Mouse (Mus musculus) cortical plate, adult 2 months (tissue): ENCODE results near the gene Cd1d1. TPM values are rescaled to one million over a fixed set of nuclear protein-coding genes. Genes with fewer than 3 reads are reported as not detected.
"Not testable (repeated sequence)": the region's sequence is repeated elsewhere in the genome, so short reads cannot be mapped to it uniquely, and the experiment has no call there.

ENCODE experiments used
- H3K27ac ChIP-seq: fragments of 200-500 bp; 2 replicates; pipeline ENCODE4 v1.5.1; 2012; ENCODE audit warnings: low read length, control low read depth, inconsistent platforms; ENCODE audit not compliant: insufficient read depth
- H3K4me1 ChIP-seq: fragments of 200-500 bp; 2 replicates; pipeline ENCODE4 v1.6.1; 2011; ENCODE audit warnings: low read length; ENCODE audit not compliant: control insufficient read depth, insufficient read depth
- H3K4me3 ChIP-seq: fragments of 200-500 bp; 2 replicates; pipeline ENCODE4 v1.5.1; 2011; ENCODE audit warnings: mild to moderate bottlenecking, low read length, control low read depth; ENCODE audit not compliant: insufficient read depth
- CTCF ChIP-seq: fragments of 200-500 bp; IDR thresholded peaks from 2 replicates; pipeline ENCODE4 v1.5.1; 2011; ENCODE audit warnings: mild to moderate bottlenecking, control low read depth, low read length; ENCODE audit not compliant: insufficient read depth; ENCODE audit errors: extremely low read depth
- POLR2A ChIP-seq: fragments of 200-500 bp; IDR thresholded peaks from 2 replicates; pipeline ENCODE4 v1.6.1; 2011; ENCODE audit warnings: mild to moderate bottlenecking, low read length, control low read depth; ENCODE audit not compliant: insufficient read depth; ENCODE audit errors: extremely low read depth
- polyA plus RNA-seq: library from polyadenylated mRNA; depleted of rRNA; stranded (reverse); fragments of >200 nt; gene quantifications from 2 replicates; pipeline ENCODE4 v1.2.3, GENCODE M21; 2012

Gene Cd1d1
- polyA plus RNA-seq, 1 experiment: 1.9 TPM

DNA sequence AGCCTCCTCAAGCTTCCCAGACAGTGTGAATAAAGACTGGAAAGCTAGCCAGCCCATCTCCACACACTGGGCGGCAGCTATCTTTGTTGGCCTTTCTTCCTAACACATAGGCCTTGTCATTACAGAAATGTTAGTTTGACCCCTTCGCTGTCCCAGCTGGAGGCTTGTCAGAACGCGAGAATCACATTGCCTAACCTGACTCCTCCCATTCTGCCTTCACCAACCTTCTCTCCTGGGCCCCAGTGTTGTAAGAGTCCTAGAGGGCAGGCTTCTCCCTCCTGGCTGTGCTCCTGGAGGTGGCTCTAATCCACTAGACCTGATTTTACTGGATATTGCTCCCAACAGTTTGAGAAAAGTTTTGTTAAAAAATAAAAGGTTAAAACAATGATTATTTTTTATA is 1.4 kb upstream of the Cd1d1 start:
- no peak overlapping the region for H3K4me3 ChIP-seq
- H3K27ac ChIP-seq: no peak overlapping the region
- TF ChIP-seq CTCF (no peak), POLR2A (no peak)

DNA sequence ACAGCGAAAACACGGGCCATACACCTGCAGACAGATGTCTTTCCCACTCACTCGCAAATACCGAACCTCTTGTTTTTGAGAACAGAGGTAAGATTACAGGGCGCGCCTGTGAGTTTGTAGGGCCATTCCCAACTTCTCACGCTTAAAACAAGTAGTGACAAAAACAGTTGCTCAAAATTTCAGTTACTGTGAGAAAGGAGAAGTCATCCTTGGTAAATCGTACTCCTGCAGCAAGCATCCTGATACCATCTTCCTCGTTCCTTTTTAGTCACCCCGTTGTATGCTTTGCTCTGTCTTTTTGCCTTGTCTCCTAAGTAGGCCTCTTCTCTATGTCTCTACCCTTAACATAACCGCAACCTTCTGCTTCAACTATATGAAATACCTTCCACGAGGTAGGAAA is 810 bp upstream of the Cd1d1 start:
- Histone ChIP-seq H3K27ac (no peak overlapping the region), H3K4me3 (no peak overlapping the region), H3K4me1 (no peaks in the 10 kb centered on the region)
- TF ChIP-seq POLR2A (no peak), CTCF (no peak)

More for the DNA sequence above, 1.4 kb upstream of the Cd1d1 start:
- H3K4me1 ChIP-seq: no peaks in the 10 kb centered on the region

DNA sequence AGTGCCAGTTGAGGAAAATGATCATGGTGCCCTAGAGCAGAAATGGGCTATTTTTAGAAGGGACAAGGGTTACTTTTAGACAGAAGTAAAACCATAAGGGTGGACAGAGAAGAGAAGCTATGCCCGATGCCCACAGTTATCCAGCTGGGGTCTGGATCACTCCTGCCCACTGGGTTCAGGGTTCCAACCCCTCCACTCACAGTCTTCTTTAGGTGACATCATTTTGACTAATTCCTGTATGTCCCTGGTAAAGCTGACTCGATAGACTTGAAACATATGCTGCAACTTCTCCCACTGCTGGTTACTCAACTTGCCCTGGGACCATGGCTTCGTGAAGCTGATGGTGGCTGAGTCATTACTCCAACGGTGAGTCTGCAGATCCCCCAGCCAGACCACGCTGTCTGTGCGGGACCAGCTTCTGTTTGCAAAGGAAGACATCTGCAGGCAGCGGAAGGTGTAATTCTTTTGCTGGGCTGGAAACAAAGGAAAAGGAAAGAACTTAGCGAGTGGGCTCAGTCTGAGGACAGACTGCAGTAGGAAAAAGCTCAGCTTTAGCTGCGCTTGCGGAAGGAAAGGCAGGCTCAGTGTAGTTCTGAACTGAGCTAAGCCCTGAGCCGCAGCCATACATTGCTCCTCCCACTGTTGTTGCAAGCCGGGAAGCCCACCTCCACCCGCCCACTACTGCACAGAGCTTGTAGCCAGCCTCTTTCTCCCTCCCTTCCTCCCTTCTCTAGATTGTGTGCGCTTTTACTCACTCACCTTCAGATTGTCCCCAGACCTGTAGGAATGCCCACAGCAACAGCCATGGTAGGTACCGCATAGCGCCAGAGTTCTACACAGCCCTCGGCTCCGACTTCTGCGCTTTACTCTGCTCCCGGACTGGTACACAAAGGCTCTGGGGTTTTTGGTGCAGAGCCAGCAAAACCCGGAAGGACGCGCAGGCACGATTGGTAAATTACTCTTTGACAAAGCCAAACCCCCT is 517 bp downstream of the Cd1d1 start:
- not testable (repeated sequence) for H3K27ac ChIP-seq, H3K4me1 ChIP-seq
- peak overlapping the region; percentile 39 for H3K4me3 ChIP-seq

DNA sequence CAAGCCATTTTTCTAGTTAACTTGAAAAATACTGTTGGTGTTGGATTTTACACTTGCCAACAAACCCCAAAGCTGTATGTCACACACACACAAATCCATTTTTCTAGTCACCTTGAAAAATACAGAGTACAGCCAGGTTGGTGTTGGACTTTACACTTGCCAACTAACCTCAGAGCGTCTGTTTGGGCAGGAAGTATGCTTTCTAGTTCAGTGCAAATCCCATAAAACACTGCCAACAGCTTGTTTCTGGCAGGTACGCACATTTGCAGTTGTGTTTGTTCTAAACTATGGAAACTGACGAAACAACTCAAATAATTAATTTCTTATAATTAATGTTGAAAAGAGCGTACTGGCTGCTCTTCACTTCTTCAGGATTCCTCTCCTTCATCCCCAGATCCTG is 3.1 kb downstream of the Cd1d1 start:
- Histone ChIP-seq H3K4me3 (no peak overlapping the region), H3K27ac (no peak overlapping the region), H3K4me1 (no peaks in the 10 kb centered on the region)
- TF ChIP-seq CTCF (no peak), POLR2A (no peak)

DNA sequence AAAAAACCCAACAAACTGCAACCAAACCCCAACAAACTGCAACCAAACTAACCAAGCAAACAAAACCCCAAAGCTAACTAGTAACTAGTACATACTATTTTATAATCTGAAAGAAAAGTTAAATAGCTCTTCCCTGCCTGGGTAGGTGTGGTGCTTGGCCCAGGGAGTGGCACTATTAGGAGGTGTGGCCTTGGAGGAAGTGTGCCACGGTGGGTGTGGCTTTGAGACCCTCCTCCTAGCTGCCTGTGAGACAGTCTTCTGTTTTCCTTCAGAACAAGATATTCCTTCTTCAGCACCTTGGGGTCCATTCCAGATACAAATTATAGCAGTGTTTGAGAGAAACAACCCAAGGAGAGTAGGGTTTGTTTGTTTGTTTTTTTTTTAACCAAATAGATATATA is 3.9 kb downstream of the Cd1d1 start:
- no peaks in the 10 kb centered on the region for H3K4me1 ChIP-seq
- H3K4me3 ChIP-seq: no peak overlapping the region
- TF ChIP-seq CTCF (no peak), POLR2A (no peak)
- H3K27ac ChIP-seq: no peak overlapping the region

DNA sequence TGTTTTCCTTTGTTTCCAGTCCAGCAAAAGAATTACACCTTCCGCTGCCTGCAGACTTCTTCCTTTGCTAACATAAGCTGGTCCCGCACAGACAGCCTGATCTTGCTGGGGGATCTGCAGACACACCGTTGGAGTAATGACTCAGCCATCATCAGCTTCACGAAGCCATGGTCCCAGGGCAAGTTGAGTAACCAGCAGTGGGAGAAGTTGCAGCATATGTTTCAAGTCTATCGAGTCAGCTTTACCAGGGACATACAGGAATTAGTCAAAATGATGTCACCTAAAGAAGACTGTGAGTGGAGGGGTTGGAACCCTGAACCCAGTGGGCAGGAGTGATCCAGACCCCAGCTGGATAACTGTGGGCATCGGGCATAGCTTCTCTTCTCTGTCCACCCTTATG is 12.3 kb downstream of the Cd1d1 start:
- not testable (repeated sequence) for H3K27ac ChIP-seq, H3K4me3 ChIP-seq

DNA sequence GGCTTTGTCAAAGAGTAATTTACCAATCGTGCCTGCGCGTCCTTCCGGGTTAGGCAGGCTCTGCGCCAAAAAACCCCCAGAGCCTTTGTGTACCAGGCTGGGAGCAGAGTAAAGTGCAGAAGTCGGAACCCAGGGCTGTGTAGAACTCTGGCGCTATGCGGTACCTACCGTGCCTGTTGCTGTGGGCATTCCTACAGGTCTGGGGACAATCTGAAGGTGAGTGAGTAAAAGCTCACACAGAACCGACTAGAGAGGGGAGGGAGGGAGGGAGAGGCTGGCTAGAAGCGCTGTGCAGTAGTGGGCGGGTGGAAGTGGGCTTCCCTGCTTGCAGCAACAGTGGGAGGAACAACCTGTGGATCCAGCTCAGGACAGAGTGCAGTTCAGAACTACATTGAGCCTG is 12.8 kb downstream of the Cd1d1 start:
- TF ChIP-seq CTCF (no peak), POLR2A (no peak)
- no peak overlapping the region for H3K4me3 ChIP-seq
- H3K27ac ChIP-seq: no peak overlapping the region
- H3K4me1 ChIP-seq: peaks cover 3% of the 10 kb centered on the region; the same call in 1 of the 2 replicates

More for the DNA sequence above, 12.3 kb downstream of the Cd1d1 start:
- not testable (repeated sequence) for H3K4me1 ChIP-seq

DNA sequence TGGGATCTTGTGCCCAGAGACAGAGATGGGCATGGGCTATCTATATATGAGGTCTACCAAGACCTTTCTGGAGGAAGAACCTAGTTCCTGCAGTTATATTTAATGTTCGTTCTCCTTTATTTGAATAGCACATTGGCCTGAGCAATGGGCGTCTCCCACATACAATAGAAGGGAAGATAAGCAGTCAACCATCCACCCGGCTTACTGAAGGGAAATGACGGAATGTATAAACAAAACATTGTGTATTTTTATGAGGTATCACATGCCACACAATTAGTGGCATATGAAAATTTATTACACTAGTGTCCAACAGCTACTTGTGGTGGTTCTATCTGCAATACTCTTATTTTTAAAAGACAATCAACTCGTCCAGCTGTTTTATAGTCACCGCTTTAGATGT is 15.9 kb downstream of the Cd1d1 start:
- TF ChIP-seq POLR2A (no peak), CTCF (no peak)
- Histone ChIP-seq H3K27ac (no peak overlapping the region), H3K4me1 (peaks cover 3% of the 10 kb centered on the region; the same call in 1 of the 2 replicates), H3K4me3 (no peak overlapping the region)

DNA sequence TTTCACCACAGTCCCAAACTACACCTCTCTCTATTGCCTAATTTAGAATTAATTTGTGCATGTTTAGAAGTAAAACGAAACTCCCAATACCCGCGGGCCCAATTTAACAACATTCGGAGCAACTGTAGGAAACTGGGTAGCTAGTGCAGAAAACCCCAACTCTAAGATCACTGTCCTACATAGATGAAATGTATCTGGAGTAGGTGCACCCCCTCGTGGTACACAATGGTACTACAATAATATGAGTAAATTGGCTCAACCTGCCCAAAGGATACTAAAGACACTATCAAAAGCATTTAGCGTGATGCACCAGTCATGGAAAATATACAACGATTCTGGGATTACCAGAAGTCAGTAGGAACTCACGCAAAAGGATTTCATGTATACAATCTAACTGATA is 22.7 kb downstream of the Cd1d1 start:
- Histone ChIP-seq H3K4me1 (no peaks in the 10 kb centered on the region), H3K27ac (no peak overlapping the region), H3K4me3 (no peak overlapping the region)
- TF ChIP-seq POLR2A (no peak), CTCF (peak; percentile 48)

DNA sequence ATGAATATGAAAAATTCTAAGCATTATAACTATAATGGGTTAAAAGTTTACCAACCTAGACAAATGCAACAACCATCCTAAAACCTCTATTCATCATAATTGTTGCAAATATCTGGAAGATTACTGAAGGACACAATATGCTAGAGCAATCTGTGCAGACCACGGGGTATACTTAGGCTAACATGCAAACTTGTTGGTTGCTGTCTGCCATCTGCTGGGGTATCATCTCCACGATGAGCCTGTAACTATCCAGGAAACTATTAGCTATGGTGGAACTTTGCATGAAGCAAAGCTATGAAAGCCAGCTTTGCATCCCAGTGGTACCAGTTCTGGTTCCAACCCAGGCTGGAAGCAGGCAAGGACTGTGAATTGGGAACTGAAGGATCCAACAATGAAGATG is 24.1 kb downstream of the Cd1d1 start:
- no peak overlapping the region for H3K4me3 ChIP-seq
- no peaks in the 10 kb centered on the region for H3K4me1 ChIP-seq
- TF ChIP-seq CTCF (peak; percentile 46; the same call in 1 of the 2 replicates), POLR2A (no peak)
- H3K27ac ChIP-seq: no peak overlapping the region
